Mouse (Mus musculus) layer of hippocampus, postnatal 10 days (tissue): ENCODE measurements at regions not wholly inside any gene's neighbourhood (a gene's known extent, or its start where the extent isn't known, plus 50 kb on each side); places are given as distances from the start of the nearest gene placed in this dataset.
A peak's percentile ranks its signal among the peaks of the same experiment; 100 is the strongest.

Experiments used
- DNase-seq, 2 experiments: peaks; one replicate each; pipeline ENCODE4 v3.0.0; 2021; ENCODE audit warnings: low spot score in 2 of 2

- no peak for DNase-seq
Observed at GRCm38 (mm10) chr7:137745575-137745974, 308.2 kb downstream of the Glrx3 start.

GRCm38 (mm10) chr7:137745991-137746390, 308.6 kb downstream of the Glrx3 start:
- DNase-seq = no peak

- no peak for DNase-seq
Observed at GRCm38 (mm10) chr7:137748936-137749335, 311.5 kb downstream of the Glrx3 start.

GRCm38 (mm10) chr7:137750741-137751140, 313.3 kb downstream of the Glrx3 start:
- DNase-seq = no peak

GRCm38 (mm10) chr7:137751151-137751859, 313.9 kb downstream of the Glrx3 start:
- no peak for DNase-seq

GRCm38 (mm10) chr7:137765961-137766360, 328.5 kb downstream of the Glrx3 start:
- DNase-seq = no peak

GRCm38 (mm10) chr7:137766721-137767120, 329.3 kb downstream of the Glrx3 start:
- DNase-seq = no peak

GRCm38 (mm10) chr7:137773051-137773964, 335.9 kb downstream of the Glrx3 start:
- no peak for DNase-seq

- DNase-seq = peak in 1 of 2 experiments; percentile 23
Observed at GRCm38 (mm10) chr7:137773965-137774310, 336.5 kb downstream of the Glrx3 start.

GRCm38 (mm10) chr7:137783954-137784353, 346.5 kb downstream of the Glrx3 start:
- DNase-seq = peak; percentile 26 to 37

GRCm38 (mm10) chr7:137805361-137805760, 367.9 kb downstream of the Glrx3 start:
- peak; percentile 13 to 19 for DNase-seq

GRCm38 (mm10) chr7:137812839-137813238, 375.4 kb downstream of the Glrx3 start:
- DNase-seq = no peak

GRCm38 (mm10) chr7:137840520-137840919, 403.1 kb downstream of the Glrx3 start:
- no peak for DNase-seq

GRCm38 (mm10) chr7:137841044-137841443, 403.6 kb downstream of the Glrx3 start:
- DNase-seq = no peak

GRCm38 (mm10) chr7:137841456-137842100, 404.2 kb downstream of the Glrx3 start:
- DNase-seq = no peak

- peak; percentile 55 to 64 for DNase-seq
Observed at GRCm38 (mm10) chr7:137847856-137848255, 410.4 kb downstream of the Glrx3 start.

- no peak for DNase-seq
Observed at GRCm38 (mm10) chr7:137851061-137851460, 413.6 kb downstream of the Glrx3 start.

GRCm38 (mm10) chr7:137859681-137860080, 422.3 kb downstream of the Glrx3 start:
- no peak for DNase-seq

- DNase-seq = no peak
Observed at GRCm38 (mm10) chr7:137860520-137860919, 423.1 kb downstream of the Glrx3 start.

GRCm38 (mm10) chr7:137864912-137865311, 427.5 kb downstream of the Glrx3 start:
- no peak for DNase-seq

- DNase-seq = no peak
Observed at GRCm38 (mm10) chr7:137865457-137865856, 428.0 kb downstream of the Glrx3 start.

GRCm38 (mm10) chr7:137866880-137867279, 429.5 kb downstream of the Glrx3 start:
- no peak for DNase-seq
